Comparison of ENCODE assay signal across 8 mouse cellular contexts in the genomic region with DNA sequence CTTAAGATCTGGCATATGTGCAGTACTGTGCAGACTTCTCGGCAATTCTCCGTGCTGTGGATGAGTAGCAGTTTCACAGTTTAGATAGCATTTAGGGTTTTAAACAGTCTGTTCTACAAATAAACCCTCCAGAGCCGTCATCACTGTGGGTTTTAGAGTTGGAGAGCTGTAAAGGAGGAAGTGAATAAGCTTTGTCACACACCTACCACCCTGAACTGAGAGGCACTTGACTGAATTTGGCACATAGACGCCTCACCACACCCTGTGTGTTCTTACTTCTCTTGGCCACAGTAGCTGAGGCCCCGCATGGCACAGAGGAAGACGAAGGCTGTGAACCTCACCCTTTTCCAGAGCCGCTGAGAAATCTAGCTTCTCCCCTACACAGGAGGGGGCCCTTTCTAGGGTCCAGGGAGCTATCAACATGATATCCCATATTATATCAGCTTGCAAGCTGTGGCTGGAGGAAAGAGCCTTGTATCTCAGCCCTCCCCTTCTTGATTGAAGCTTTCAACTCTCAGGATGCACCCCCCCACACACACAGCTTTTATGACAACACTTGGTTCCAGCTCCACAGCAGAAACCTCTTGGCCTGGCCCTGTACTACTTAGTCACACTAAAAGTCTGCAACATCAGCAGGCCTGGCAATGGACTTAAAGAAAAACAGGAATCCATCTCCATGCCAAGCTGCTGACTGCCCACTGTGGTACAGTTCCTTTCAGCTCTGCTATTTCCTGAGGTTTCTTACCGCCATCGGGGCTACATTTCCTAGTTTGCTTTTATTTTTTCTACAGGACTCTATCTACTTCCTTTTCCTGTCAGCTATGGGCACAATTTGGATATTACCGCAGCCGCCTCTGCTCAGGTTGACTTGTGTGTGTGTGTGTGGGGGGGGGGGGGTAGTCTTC. TPM values are rescaled to one million over a fixed set of nuclear protein-coding genes. Genes with fewer than 3 reads are reported as not detected.
DNase-seq lines count a peak whose midpoint lies in the region; ATAC-seq lines count a peak whose summit lies in the region.

No protein-coding gene starts in this region.

- peak; percentile 41 for DNase-seq in layer of hippocampus, adult 11-12 months (ENCODE audit: low spot score)
- DNase-seq in layer of hippocampus, adult 9-10 months (ENCODE audit: low spot score) = no peak
- peak; percentile 34 for DNase-seq in c-Kit-positive CD71-negative TER-119-negative erythroid progenitor cells, embryonic 14.5 days (ENCODE audit: low read depth)
- peak; percentile 77 for DNase-seq in lung, postnatal 36 days
- DNase-seq in ovary, postnatal 36 days (ENCODE audit: low spot score) = no peak
- DNase-seq in cerebellum, adult 9-11 months = no peak

- ATAC-seq in inflammation-experienced regulatory T-cells, adult 6 months = peak; percentile 77
- ATAC-seq in stomach, embryonic 15.5 days (ENCODE audit: insufficient read depth, low FRiP score, low read depth) = peak; percentile 64

- H3K4me1 ChIP-seq in stomach, embryonic 15.5 days = no peaks in the 10 kb centered on the region

- no peak overlapping the region for H3K4me2 ChIP-seq in stomach, embryonic 15.5 days

- WGBS in stomach, embryonic 15.5 days = 64% methylated on average over 11 of the region's 11 CpGs

- H3K4me3 ChIP-seq in stomach, embryonic 15.5 days (replicated peaks) = no peak overlapping the region

- no peaks in the 10 kb centered on the region for H3K36me3 ChIP-seq in stomach, embryonic 15.5 days

- no peaks in the 10 kb centered on the region for H3K9me3 ChIP-seq in stomach, embryonic 15.5 days

- H3K27me3 ChIP-seq in stomach, embryonic 15.5 days (replicated peaks) = no peaks in the 10 kb centered on the region

- H3K9ac ChIP-seq in stomach, embryonic 15.5 days = no peak overlapping the region

- peak overlapping the region; percentile 48; the same call in 1 of the 2 replicates for H3K27ac ChIP-seq in stomach, embryonic 15.5 days

RNA-seq across cellular contexts. Expression of gene Man1a, which starts 35.9 kb away (rescaled TPM):
- 10 to 100 TPM; 14.5 to 22.2 (median 20.0) TPM for polyA plus RNA-seq in inflammation-experienced regulatory T-cells, adult 6 months (2017; shearing (Covaris generic))
- polyA plus RNA-seq in stomach, embryonic 15.5 days (2015; fragmentation: Nextera tagmentation; extraction: Ambion mirVana) = 12.7 and 14.1 TPM in 2 replicates

Comparison
In these comparisons a context has a peak if more than half of its experiments do, and no peak if none do; other contexts are left out.
1. DNase-seq: peak in layer of hippocampus, adult 11-12 months (single experiment), c-Kit-positive CD71-negative TER-119-negative erythroid progenitor cells, embryonic 14.5 days (single experiment) and lung, postnatal 36 days (single experiment); none in layer of hippocampus, adult 9-10 months (single experiment), ovary, postnatal 36 days (single experiment) and cerebellum, adult 9-11 months (single experiment).